Mouse (Mus musculus) urinary bladder, postnatal 10 days (tissue): Measurements from ENCODE around the gene Gm3435.
"Not testable (repeated sequence)": the region's sequence is repeated elsewhere in the genome, so short reads cannot be mapped to it uniquely, and the experiment has no call there.

ENCODE experiments used
- DNase-seq: peaks from one replicate; pipeline ENCODE4 v3.0.0; 2022; ENCODE audit warnings: low spot score

Gene Gm3435

GRCm38 (mm10) chr17:15040455-15040854, 30.5 kb downstream of the Gm3435 start:
- not testable (repeated sequence) for DNase-seq

GRCm38 (mm10) chr17:15041175-15041729, 31.3 kb downstream of the Gm3435 start, which contains the start of the genes Ermard, Tcte3 and Gm3448:
Ermard (plus strand) TSS chr17:15041208.
Tcte3 (minus strand) TSS chr17:15041488.
Gm3448 (minus strand) TSS chr17:15041537.
- not testable (repeated sequence) for DNase-seq

- DNase-seq = not testable (repeated sequence)
Observed at GRCm38 (mm10) chr17:15050338-15050737, 40.4 kb downstream of the Gm3435 start.

- DNase-seq = not testable (repeated sequence)
Observed at GRCm38 (mm10) chr17:15052766-15053165, 42.8 kb downstream of the Gm3435 start.

- DNase-seq = not testable (repeated sequence)
Observed at GRCm38 (mm10) chr17:15053183-15053828, 43.3 kb downstream of the Gm3435 start.

- not testable (repeated sequence) for DNase-seq
Observed at GRCm38 (mm10) chr17:15053829-15054200, 43.8 kb downstream of the Gm3435 start.

- no peak for DNase-seq
Observed at GRCm38 (mm10) chr17:15055925-15056324, 45.9 kb downstream of the Gm3435 start.

- no peak for DNase-seq
Observed at GRCm38 (mm10) chr17:15058161-15058591, 48.2 kb downstream of the Gm3435 start.

GRCm38 (mm10) chr17:15059646-15060045, 49.7 kb downstream of the Gm3435 start:
- DNase-seq = no peak

- no peak for DNase-seq
Observed at GRCm38 (mm10) chr17:15060356-15060755, 50.4 kb downstream of the Gm3435 start.

- no peak for DNase-seq
Observed at GRCm38 (mm10) chr17:15065391-15066024, 55.5 kb downstream of the Gm3435 start.

GRCm38 (mm10) chr17:15066066-15066465, 56.1 kb downstream of the Gm3435 start:
- DNase-seq = no peak

- no peak for DNase-seq
Observed at GRCm38 (mm10) chr17:15066911-15067310, 56.9 kb downstream of the Gm3435 start.

- no peak for DNase-seq
Observed at GRCm38 (mm10) chr17:15068040-15068792, 58.2 kb downstream of the Gm3435 start.

- DNase-seq = no peak
Observed at GRCm38 (mm10) chr17:15069124-15069523, 59.1 kb downstream of the Gm3435 start.
